Mouse (Mus musculus): ENCODE data around the gene Tcf12. TPM values are rescaled to one million over a fixed set of nuclear protein-coding genes. Genes with fewer than 3 reads are reported as not detected.

Tcf12 gene
- 39.8 TPM for polyA plus RNA-seq (2014; fragmentation: Illumina TruSeq; extraction: RNeasy Lipid Tissue Mini Kit (QIAGEN cat#74804); ENCODE audit: low read depth, low replicate concordance)

GRCm38 (mm10) chr9:72111622-72112550 is at the start of gene Tcf12:
TSS of gene Tcf12 (minus strand) at chr9:72111871.

Other genes starting within 250 kb of the Tcf12 start
- gene Zfp280d, start 163.0 kb upstream of the Tcf12 start, polyA plus RNA-seq (2014; fragmentation: Illumina TruSeq; extraction: RNeasy Lipid Tissue Mini Kit (QIAGEN cat#74804); ENCODE audit: low read depth, low replicate concordance), result 26.6 TPM

Measured in adipose tissue, adult 10 weeks (tissue).